Mouse (Mus musculus) lung, adult 2 months (tissue): ENCODE data around the gene Abca12. TPM values are rescaled to one million over a fixed set of nuclear protein-coding genes. Genes with fewer than 3 reads are reported as not detected.

Experiments
- DNase-seq: peaks from one replicate; pipeline ENCODE4 v3.0.0; 2022
- H3K4me1 ChIP-seq: fragments of 200-500 bp; 2 replicates; pipeline ENCODE4 v1.6.1; 2011; ENCODE audit warnings: low read length; ENCODE audit not compliant: control insufficient read depth, insufficient read depth
- H3K4me3 ChIP-seq: fragments of 200-500 bp; replicated peaks from 2 replicates; pipeline ENCODE3; 2011; ENCODE audit warnings: low read depth, mild to moderate bottlenecking, control low read depth, low read length; ENCODE audit errors: extremely low read depth
- CTCF ChIP-seq: fragments of 200-500 bp; IDR thresholded peaks from 2 replicates; pipeline ENCODE4 v1.5.1; 2011; ENCODE audit warnings: mild to moderate bottlenecking, low read length, control low read depth; ENCODE audit not compliant: insufficient read depth
- POLR2A ChIP-seq: fragments of 200-500 bp; IDR thresholded peaks from 2 replicates; pipeline ENCODE4 v1.6.1; 2011; ENCODE audit warnings: low read depth, mild to moderate bottlenecking, control low read depth, low read length, borderline replicate concordance; ENCODE audit errors: extremely low read depth
- WGBS: fragments of 180-500 bp; shearing (Covaris S2); methylation state at CpG from one replicate; pipeline ENCODE4 v1.1.7; 2018; 5-methylcytosine and 5-hydroxymethylcytosine counted together
- polyA plus RNA-seq: library from polyadenylated mRNA; depleted of rRNA; stranded (reverse); fragments of >200 nt; gene quantifications from 2 replicates; pipeline ENCODE4 v1.2.3, GENCODE M21; 2012; rRNA removed

Gene Abca12
- polyA plus RNA-seq, 1 experiment: 2.1 TPM

DNA sequence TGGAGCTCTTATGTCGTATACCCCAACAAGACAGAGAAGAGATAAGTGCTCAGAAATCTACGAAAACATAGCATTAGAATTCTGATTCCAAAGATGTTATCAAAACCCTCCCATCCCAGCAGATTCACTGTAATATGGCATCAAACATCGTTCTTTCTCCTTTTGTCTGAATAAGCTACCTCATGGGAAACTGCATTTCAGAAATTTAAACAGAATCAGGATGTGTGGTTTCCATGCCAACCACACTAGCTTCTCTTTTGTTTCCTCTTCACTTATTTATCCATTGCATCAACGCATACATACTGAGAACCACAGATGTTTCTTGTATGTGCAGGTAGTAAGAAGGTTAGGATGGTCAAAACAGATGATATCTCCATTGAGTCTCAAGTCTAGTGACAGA lies 175.1 kb downstream of the Abca12 start:
- no peak for DNase-seq
- TF ChIP-seq CTCF: no peak
- TF ChIP-seq POLR2A: no peak
- Histone ChIP-seq H3K4me1 (no peaks in the 10 kb centered on the region), H3K4me3 (no peak overlapping the region)
- WGBS: 78% methylated on average over 4 of the region's 4 CpGs

DNA sequence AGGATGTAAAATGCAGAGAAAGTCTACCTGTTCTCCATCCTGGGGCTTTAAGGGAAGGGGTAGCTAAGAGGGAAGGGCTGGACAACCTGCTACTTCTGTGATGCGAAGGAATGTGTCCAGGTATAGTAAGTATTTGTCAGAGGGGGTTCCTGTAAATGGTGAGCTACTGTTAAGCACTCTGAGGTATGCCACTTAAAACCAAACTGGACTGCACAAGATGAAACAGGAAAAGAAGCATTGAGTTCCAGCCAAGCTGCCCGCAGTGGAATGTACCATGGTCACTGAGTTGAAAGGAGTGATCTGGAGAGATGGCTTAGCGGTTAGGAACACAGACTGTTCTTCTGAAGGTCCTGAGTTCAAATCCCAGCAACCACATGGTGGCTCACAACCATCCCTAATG lies 179.4 kb downstream of the Abca12 start:
- DNase-seq: peak; percentile 11
- Histone ChIP-seq H3K4me1 (no peaks in the 10 kb centered on the region), H3K4me3 (no peak overlapping the region)
- WGBS: 57% methylated on average over 3 of the region's 3 CpGs
- TF ChIP-seq CTCF (no peak), POLR2A (no peak)

DNA sequence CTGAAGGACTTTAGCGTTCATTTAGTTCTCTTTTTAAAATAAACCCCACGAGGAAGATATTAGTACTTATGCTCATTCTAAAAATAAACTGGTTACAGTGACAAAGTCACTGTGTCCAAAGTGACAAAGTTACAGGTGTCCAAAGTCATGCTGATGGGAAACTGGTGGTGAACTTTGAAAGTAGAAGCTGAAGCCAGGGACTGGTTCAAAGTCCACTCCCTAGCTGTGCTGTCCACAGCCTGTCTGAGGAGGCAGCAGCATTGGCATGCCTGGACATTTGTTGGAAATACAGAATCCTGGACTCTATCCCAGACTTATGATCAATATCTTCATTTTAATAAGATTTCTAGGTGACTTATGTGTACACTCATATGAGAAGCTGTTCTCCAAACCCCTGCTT lies 183.5 kb downstream of the Abca12 start:
- no peaks in the 10 kb centered on the region for H3K4me1 ChIP-seq
- no peak overlapping the region for H3K4me3 ChIP-seq
- DNase-seq: no peak
- no peak for TF ChIP-seq CTCF
- TF ChIP-seq POLR2A: no peak
- 45% methylated on average over 2 of the region's 2 CpGs for WGBS

DNA sequence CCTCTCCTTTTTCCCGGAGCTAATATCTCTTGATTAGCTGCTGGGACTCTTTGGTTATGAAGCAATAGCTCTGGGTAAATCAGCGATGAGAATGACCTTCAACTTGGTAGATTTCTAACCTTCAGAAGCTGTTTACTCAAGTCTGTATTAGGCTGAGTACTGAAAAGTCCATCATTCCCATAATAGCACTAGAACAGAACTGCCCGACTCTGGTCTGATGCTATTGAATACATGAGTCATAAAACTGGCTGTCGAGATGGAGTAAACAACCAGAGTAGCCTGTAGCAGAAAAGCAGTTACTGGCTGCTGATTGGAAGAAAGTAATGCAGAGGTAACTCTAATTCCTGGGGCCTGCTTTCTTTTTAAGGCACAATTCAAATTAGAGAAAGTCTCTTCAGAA lies 211.1 kb downstream of the Abca12 start:
- WGBS: 57% methylated on average over 4 of the region's 4 CpGs

DNA sequence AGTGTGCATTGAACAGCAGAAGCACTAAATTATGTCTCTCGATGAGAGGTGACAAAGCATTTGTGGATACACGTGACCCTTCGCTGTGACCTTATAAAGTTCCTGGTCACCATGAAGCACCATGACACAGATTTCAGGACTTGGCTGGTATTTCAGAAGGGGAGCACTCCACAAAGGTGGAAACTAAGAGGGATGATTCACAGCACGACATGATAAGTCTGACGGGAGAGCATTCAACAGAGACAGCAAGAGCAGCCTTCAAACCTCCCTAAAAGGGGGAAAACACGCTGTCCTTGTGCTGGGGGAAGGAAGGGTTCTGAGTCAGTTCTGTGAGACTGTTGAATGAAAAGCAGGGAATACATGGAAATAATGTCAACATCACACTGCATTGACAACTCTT lies 218.5 kb downstream of the Abca12 start:
- 85% methylated on average over 6 of the region's 6 CpGs for WGBS
- no peak for TF ChIP-seq POLR2A
- no peak for TF ChIP-seq CTCF

More for the DNA sequence above, 211.1 kb downstream of the Abca12 start:
- TF ChIP-seq POLR2A (no peak), CTCF (no peak)
- Histone ChIP-seq H3K4me1 (no peaks in the 10 kb centered on the region), H3K4me3 (no peak overlapping the region)
- no peak for DNase-seq

DNA sequence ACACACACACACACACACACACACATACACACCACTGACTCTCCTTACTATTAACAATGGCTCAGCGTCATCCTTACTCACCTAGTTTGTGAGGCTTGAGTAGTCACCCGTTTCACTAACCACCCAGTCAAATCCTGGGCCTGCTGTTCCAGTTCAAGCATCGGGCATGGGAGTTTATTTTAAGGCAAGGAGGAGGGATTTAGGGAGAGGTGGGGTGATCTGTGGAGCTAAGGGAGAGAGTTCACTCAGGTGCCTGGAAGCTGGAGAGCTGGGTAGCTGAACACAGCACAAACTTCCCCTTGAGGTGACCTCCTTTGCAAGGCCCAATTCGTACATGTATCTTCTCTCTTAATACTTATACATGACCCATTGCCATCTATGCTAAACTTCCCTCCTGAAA lies 219.4 kb downstream of the Abca12 start:
- no peak for DNase-seq
- Histone ChIP-seq H3K4me3 (no peak overlapping the region), H3K4me1 (no peaks in the 10 kb centered on the region)
- WGBS: 67% methylated on average over 4 of the region's 4 CpGs
- no peak for TF ChIP-seq POLR2A

More for the DNA sequence above, 218.5 kb downstream of the Abca12 start:
- no peak for DNase-seq
- H3K4me3 ChIP-seq: no peak overlapping the region
- H3K4me1 ChIP-seq: no peaks in the 10 kb centered on the region

DNA sequence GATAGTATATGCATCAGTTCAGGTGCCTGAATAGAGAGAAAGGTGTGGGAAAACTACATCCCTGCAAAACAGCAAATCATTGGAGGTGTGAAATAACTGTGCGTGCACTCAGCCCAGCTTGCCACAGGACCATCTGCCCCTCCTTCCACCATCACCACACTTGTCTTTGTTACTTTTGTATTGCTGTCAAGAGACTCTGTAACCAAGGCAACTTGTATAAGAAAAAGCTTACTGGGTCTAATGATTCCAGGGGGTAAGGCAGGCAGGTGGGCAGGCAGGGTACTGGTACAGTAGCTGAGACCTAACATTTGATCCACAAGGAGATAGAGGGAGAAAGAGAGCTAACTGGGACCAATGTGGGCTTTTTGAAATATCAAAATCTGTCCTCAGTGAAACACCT lies 220.8 kb downstream of the Abca12 start:
- no peak for DNase-seq
- no peaks in the 10 kb centered on the region for H3K4me1 ChIP-seq
- 96% methylated on average over 1 of the region's 1 CpGs for WGBS
- H3K4me3 ChIP-seq: no peak overlapping the region
- TF ChIP-seq POLR2A (no peak), CTCF (no peak)

Other genes with a start within 250 kb of the Abca12 start
- gene Atic, start 142.2 kb upstream of the Abca12 start, polyA plus RNA-seq: 13.4 and 17.9 TPM in 2 replicates
- 177 and 224 TPM in 2 replicates for gene Fn1, start 238.3 kb upstream of the Abca12 start, polyA plus RNA-seq